Mouse (Mus musculus): Measurements from ENCODE around the gene Adgrb3.
"Not testable (repeated sequence)": the region's sequence is repeated elsewhere in the genome, so short reads cannot be mapped to it uniquely, and the experiment has no call there.

The Adgrb3 gene

DNA sequence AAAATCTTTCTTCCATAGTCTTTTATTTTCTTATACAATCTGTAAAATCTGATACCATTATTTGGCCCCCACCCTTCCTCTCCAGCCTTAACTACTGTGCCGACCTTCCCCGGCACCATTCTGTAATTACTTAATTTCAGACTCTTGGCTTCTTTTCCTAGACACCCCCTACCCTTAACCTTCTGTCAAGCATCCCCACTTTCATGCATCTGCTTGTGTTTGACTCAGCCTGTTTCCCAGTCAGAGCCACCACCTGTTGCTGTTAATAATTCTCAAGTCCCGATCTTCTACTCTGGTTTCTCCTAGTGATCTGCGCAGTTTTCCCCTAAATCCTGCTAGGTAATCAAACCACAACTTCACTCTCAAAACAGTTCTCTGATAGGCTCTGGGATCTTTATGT, 83.9 kb downstream of the Adgrb3 start:
- DNase-seq (ENCODE audit: low spot score in 2 of 2) = no peak

- DNase-seq (ENCODE audit: low spot score in 2 of 2) = no peak
These were observed 84.8 kb downstream of the Adgrb3 start for GRCm38 (mm10) chr1:25744736-25745135.

GRCm38 (mm10) chr1:25729844-25730243, 99.7 kb downstream of the Adgrb3 start:
- no peak for DNase-seq (ENCODE audit: low spot score in 2 of 2)

GRCm38 (mm10) chr1:25711474-25711873, 118.0 kb downstream of the Adgrb3 start:
- DNase-seq (ENCODE audit: low spot score in 2 of 2) = no peak

DNA sequence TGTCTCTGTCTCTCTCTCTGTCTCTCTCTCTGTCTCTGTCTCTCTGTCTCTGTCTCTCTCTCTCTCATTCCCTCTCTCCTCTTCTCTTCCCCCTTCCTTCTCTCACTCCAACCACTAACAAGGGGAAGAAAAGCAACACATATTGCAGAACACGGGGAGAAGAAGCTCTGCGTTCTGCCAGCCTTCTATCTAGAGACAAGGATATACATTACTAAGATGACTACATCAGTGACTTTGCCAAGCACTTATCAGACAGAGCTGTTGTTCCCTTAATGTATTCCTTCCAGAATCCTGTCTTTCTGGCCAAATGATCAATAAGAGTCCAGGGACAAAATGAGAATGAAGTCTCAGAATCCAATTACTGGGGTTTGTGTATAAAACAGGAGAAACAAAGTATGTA, 123.2 kb downstream of the Adgrb3 start:
- no peak for DNase-seq (ENCODE audit: low spot score in 2 of 2)

DNA sequence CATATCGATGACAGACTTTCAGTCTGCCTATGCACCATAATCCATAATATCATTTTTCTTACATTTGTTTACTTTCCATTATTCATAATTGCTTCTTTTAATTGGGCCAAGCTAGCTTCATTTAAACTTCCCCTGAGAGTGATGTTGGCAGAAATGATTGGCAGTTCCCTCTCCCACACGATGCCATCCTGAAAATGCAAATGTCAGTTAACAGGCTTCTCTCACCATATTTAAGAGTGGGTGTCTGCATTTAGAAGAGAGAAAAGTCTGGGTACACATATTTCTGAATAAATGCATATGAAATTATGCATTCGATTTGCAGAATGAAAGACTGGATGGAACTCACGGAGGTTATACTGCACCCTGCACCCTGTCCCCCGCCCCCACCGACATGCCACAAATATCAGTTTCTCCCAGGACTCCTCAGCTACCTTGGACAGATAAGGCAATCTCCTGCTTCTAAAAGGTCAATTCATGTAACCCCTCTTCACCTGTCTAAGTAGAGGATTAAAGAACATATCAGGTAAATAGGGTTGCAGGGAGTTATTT, 130.7 kb downstream of the Adgrb3 start:
- no peak for DNase-seq (ENCODE audit: low spot score in 2 of 2)

DNA sequence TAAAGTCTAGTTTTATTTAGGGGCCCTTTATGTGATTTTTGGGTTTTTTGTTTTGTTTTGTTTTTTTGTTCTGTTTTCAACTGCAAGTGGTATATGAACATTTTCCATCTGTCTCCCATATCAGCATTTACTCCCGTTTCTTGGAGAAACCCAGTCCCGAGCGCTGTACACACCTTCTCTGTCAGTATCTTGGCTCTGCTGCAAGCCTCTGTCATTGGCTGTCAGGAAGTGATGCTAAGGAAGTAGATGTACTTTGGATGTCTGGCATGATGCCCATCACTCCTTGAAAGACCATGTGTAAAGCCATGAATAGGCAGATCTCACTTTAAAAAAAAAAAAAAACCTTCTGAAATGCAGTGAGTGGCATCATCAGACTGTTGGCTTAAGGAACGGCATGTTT, 132.3 kb downstream of the Adgrb3 start:
- DNase-seq (ENCODE audit: low spot score in 2 of 2) = peak in 1 of 2 experiments; percentile 17

DNA sequence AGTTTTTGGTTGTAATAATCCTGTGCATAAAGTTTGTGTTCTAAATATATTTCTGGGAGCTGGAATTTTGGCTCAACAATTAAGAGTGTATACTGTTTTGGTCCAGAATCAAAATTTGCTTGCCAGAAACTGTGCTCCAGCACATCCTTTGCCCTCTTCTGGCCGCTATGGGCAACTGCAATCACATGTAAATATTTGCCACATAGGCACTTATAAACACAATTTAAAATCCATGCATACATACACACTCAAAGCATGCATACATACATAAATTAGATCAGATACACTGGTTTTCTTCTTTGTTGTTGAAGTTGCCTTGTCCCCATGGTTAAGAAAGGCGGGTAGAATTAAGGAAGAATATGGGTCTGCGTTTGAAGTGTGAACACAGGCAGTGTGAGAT, 132.7 kb downstream of the Adgrb3 start:
- no peak for DNase-seq (ENCODE audit: low spot score in 2 of 2)

GRCm38 (mm10) chr1:25682118-25682517, 147.4 kb downstream of the Adgrb3 start:
- DNase-seq (ENCODE audit: low spot score in 2 of 2) = no peak

DNA sequence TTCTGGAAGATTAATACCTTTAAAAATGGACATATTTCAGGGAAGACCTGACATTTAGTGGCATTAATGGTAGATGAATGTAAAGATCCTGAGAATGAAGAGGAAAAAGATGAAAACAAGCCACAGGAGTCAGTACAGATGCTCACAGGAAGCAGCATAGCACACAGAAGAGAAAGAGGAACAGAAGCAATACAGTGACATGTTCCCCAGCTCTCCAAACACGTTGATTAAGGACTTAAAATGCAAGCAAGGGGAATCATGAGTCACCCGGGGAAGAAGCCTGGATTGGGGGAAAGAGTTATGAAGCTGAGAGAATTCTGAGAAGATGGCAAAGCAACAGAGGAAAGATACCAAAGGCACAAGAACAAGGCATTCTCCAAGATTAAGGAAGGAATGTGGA, 149.9 kb downstream of the Adgrb3 start:
- no peak for DNase-seq (ENCODE audit: low spot score in 2 of 2)

- no peak for DNase-seq (ENCODE audit: low spot score in 2 of 2)
These were observed 176.8 kb downstream of the Adgrb3 start for GRCm38 (mm10) chr1:25652717-25653116.

- DNase-seq (ENCODE audit: low spot score in 2 of 2) = no peak
These were observed 185.3 kb downstream of the Adgrb3 start for GRCm38 (mm10) chr1:25644256-25644655.

DNA sequence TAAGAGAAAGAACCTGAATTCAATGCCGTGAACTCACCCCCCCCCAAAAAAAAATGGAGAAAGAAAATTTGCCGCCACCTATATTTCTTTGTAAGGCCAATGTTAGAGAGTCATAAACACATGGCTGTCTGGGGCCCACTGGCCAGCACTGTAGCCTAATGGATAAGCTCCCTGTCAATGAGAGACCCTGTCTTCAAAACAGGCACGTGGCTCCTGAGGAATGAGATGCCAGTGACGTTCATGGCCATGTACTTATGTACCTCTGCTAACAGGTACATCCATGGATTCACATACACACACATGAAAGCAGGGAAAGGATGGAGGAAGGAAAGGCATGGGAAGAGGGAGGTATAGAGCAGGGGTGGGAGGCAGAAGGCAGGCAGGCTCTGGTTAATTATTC, 208.0 kb downstream of the Adgrb3 start:
- no peak for DNase-seq (ENCODE audit: low spot score in 2 of 2)

GRCm38 (mm10) chr1:25616954-25617353, 212.6 kb downstream of the Adgrb3 start:
- no peak for DNase-seq (ENCODE audit: low spot score in 2 of 2)

- not testable (repeated sequence) for DNase-seq (ENCODE audit: low spot score in 2 of 2)
These were observed 218.7 kb downstream of the Adgrb3 start for GRCm38 (mm10) chr1:25610776-25611175.

DNA sequence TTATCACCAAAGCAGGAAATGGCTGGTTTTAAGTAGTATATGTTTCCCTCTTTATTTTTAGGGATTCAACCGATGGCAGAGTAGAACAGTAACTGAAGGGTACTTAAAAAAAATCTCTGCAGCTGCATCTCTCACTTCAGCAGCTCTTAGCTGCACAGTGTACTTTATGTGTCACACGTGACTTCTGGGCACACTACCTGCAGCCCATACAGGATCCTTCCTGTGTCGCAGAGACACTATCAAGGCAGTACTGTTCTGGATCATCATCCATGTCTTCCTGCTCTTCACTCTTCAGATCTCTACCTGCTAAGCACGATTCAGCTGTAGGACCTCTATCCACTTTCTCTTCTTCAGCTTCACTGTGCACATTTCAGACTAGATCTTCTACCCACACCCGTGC, 230.6 kb downstream of the Adgrb3 start:
- no peak for DNase-seq (ENCODE audit: low spot score in 2 of 2)

GRCm38 (mm10) chr1:25588568-25589118, 240.9 kb downstream of the Adgrb3 start:
- DNase-seq (ENCODE audit: low spot score in 2 of 2) = no peak

DNA sequence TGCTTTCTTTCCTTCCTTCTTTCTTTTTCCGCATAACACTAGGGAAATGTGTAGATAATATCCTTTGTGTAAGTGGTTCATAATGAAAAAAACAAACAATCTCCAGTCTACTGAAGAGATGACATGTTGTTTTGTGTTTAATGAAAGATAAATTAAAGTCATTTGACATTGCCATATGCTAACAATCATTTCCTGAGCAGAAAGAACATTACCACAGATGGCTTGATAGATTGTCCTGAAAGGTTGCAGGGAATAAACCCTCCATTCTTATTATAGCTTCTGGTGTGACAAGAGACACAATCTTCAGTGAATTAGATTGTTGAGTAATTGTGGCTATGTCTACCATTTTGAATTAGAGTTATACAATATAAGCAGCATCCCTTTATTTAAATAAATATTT, 247.8 kb downstream of the Adgrb3 start:
- DNase-seq (ENCODE audit: low spot score in 2 of 2) = no peak

DNA sequence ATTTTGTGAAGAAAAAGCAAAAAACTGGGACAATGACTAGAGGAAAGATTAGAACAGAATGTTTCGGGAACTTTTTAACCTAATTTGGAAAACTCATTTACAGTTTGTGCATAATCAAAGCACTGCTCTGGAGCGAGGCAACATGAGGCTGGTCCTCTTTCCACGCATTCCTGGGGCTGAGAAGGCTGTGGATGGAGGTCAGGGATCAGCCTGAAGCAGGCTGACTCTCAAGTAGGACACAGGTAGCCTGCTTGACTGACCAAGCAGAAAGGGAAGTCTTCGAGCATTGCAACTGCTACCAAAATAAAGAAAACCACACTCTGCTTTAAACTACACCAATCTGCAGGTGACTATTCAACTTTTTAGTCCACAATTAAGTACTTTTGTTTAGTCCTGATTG, 251.7 kb downstream of the Adgrb3 start:
- no peak for DNase-seq (ENCODE audit: low spot score in 2 of 2)

DNA sequence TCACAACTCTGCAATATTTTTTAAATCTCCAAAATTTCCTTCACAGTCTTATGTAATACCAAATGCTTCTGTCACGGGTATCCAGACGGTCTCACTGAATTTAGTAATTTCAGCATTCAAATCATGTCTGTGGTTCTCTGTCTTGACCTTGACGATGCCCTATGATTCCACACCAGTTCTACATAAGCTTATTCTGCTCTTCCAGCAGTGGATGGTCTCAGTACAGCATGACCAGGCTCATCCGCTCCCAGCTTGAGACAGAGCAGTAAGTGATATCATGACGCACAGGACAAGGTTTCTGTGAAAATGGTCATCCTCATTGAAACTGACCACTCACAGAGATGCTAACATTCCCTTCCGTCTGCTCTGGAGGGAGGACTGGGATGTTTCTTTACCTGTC, 252.9 kb downstream of the Adgrb3 start:
- DNase-seq (ENCODE audit: low spot score in 2 of 2) = no peak

GRCm38 (mm10) chr1:25568096-25568495, 261.4 kb downstream of the Adgrb3 start:
- DNase-seq (ENCODE audit: low spot score in 2 of 2) = no peak

- DNase-seq (ENCODE audit: low spot score in 2 of 2) = no peak
These were observed 283.4 kb downstream of the Adgrb3 start for GRCm38 (mm10) chr1:25546072-25546471.

- no peak for DNase-seq (ENCODE audit: low spot score in 2 of 2)
These were observed 285.6 kb downstream of the Adgrb3 start for GRCm38 (mm10) chr1:25543915-25544314.

DNA sequence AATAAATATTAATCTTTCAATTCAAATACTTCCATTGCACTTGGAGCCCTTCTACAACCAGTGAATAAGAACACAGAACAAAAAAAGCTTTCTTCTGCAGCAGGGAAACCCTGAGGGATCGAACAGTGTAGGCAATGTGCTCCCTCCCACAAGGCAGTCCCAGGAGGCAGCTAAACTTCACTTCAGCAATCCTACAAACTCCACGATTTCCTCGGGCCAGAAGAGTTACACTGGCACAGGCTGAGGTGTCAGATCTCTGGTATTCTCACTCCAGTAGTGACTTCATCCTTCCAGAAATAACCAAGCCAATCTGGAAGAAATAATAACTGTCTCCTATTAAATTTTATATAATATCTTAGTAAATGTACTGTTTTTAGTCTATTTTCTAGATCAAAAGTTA, 286.6 kb downstream of the Adgrb3 start:
- DNase-seq (ENCODE audit: low spot score in 2 of 2) = no peak
